Mouse (Mus musculus) bone marrow, adult 2 months (tissue): ENCODE measurements around the gene Apobr.

ENCODE experiments used
- CTCF ChIP-seq: fragments of 200-500 bp; IDR thresholded peaks from 2 replicates; pipeline ENCODE4 v1.5.1; 2011; ENCODE audit warnings: low read length, control low read depth; ENCODE audit not compliant: control insufficient read depth, insufficient read depth
- POLR2A ChIP-seq: fragments of 200-500 bp; IDR thresholded peaks from 2 replicates; pipeline ENCODE4 v1.6.1; 2011; ENCODE audit warnings: low read depth, mild to moderate bottlenecking, control low read depth, low read length, borderline replicate concordance; ENCODE audit not compliant: control insufficient read depth

- TF ChIP-seq CTCF (no peak), POLR2A (no peak)
Observed at GRCm38 (mm10) chr7:126623381-126623780, 38.6 kb downstream of the Apobr start.
